Mouse (Mus musculus) MEL (cell line): ENCODE data around the gene Cgnl1. TPM values are rescaled to one million over a fixed set of nuclear protein-coding genes. Genes with fewer than 3 reads are reported as not detected.
A peak's percentile ranks its signal among the peaks of the same experiment; 100 is the strongest.

Source experiments
- DNase-seq: peaks from one replicate; pipeline ENCODE4 v3.0.0; 2011; ENCODE audit warnings: low read depth, low spot score
- H3K27ac ChIP-seq: 2 replicates; pipeline ENCODE4 v1.5.1; 2012; ENCODE audit warnings: low read depth, mild to moderate bottlenecking, control low read depth, low read length, moderate library complexity; ENCODE audit not compliant: control insufficient read depth
- H3K27me3 ChIP-seq, 2 experiments: fragments of 150-350 bp in 1 of 2; sonication (generic) in 1 of 2; 2 replicates each; pipeline ENCODE4 v1.6.1; 2012; ENCODE audit warnings: low read length in 2 of 2, mild to moderate bottlenecking in 2 of 2, improper control_type of control experiment in 1 of 2, moderate library complexity in 1 of 2; ENCODE audit not compliant: insufficient read depth in 2 of 2, control insufficient read depth in 1 of 2
- H3K36me3 ChIP-seq, 2 experiments: 2 replicates each; pipeline ENCODE4 v1.6.1; 2012 to 2014; ENCODE audit warnings: low read length in 2 of 2, improper control_type of control experiment in 1 of 2, inconsistent platforms in 1 of 2, mild to moderate bottlenecking in 1 of 2; ENCODE audit not compliant: insufficient read depth in 2 of 2, control insufficient read depth in 1 of 2
- H3K4me1 ChIP-seq, 2 experiments: fragments of 150-350 bp in 1 of 2; sonication (generic) in 1 of 2; 2 replicates each; pipeline ENCODE4 v1.6.1; 2012; ENCODE audit warnings: low read length in 2 of 2, improper control_type of control experiment in 1 of 2, mild to moderate bottlenecking in 1 of 2; ENCODE audit not compliant: insufficient read depth in 2 of 2, control insufficient read depth in 1 of 2
- H3K4me3 ChIP-seq, 2 experiments: fragments of 150-350 bp in 1 of 2; sonication (generic) in 1 of 2; 2 replicates each; pipeline ENCODE4 v1.5.1; 2012; ENCODE audit warnings: low read depth in 2 of 2, low read length in 2 of 2, mild to moderate bottlenecking in 2 of 2, moderate library complexity in 2 of 2, control low read depth in 1 of 2, improper control_type of control experiment in 1 of 2; ENCODE audit not compliant: control insufficient read depth in 1 of 2, insufficient read depth in 1 of 2
- H3K79me2 ChIP-seq: 2 replicates; pipeline ENCODE4 v1.6.1; 2012; ENCODE audit warnings: mild to moderate bottlenecking, low read length, moderate library complexity; ENCODE audit not compliant: control insufficient read depth, poor library complexity, insufficient read depth
- H3K9ac ChIP-seq: 2 replicates; pipeline ENCODE4 v1.6.1; 2012; ENCODE audit warnings: low read depth, mild to moderate bottlenecking, control low read depth, low read length, moderate library complexity; ENCODE audit not compliant: control insufficient read depth, poor library complexity, severe bottlenecking
- H3K9me3 ChIP-seq: fragments of 150-350 bp; sonication (generic); replicated peaks from 2 replicates; pipeline ENCODE4 v1.6.1; 2012; ENCODE audit warnings: mild to moderate bottlenecking, low read length, improper control_type of control experiment, moderate library complexity; ENCODE audit not compliant: insufficient read depth
- BHLHE40 ChIP-seq: IDR thresholded peaks from 2 replicates; pipeline ENCODE4 v1.6.1; 2012; ENCODE audit warnings: low read depth, mild to moderate bottlenecking, inconsistent platforms, low read length, improper control_type of control experiment, borderline replicate concordance
- CHD1 ChIP-seq: IDR thresholded peaks from 2 replicates; pipeline ENCODE4 v1.6.1; 2012; ENCODE audit warnings: low read depth, mild to moderate bottlenecking, inconsistent platforms, low read length, improper control_type of control experiment
- CHD2 ChIP-seq: IDR thresholded peaks from 2 replicates; pipeline ENCODE4 v1.6.1; 2011; ENCODE audit warnings: low read length, improper control_type of control experiment
- CTCF ChIP-seq, 3 experiments: IDR thresholded peaks in 2 of 3; conservative IDR thresholded peaks in 1 of 3; 2 replicates each; pipeline ENCODE4 v1.5.1; 2011 to 2012; ENCODE audit warnings: low read length in 3 of 3, low read depth in 2 of 3, mild to moderate bottlenecking in 2 of 3, improper control_type of control experiment in 1 of 3, inconsistent platforms in 1 of 3, mixed read lengths in 1 of 3, moderate library complexity in 1 of 3; ENCODE audit not compliant: control insufficient read depth in 1 of 3, insufficient read depth in 1 of 3, poor library complexity in 1 of 3, severe bottlenecking in 1 of 3
- ELF1 ChIP-seq: IDR thresholded peaks from 2 replicates; pipeline ENCODE4 v1.6.1; 2014; ENCODE audit warnings: low read depth, mild to moderate bottlenecking, inconsistent platforms, low read length, improper control_type of control experiment, moderate library complexity
- EP300 ChIP-seq, 2 experiments: IDR thresholded peaks; 2 replicates each; pipeline ENCODE4 v1.6.1; 2011; ENCODE audit warnings: improper control_type of control experiment in 2 of 2, low read length in 2 of 2, low read depth in 1 of 2, mild to moderate bottlenecking in 1 of 2
- GABPA ChIP-seq: IDR thresholded peaks from 2 replicates; pipeline ENCODE4 v1.6.1; 2012; ENCODE audit warnings: low read depth, mild to moderate bottlenecking, inconsistent platforms, low read length, improper control_type of control experiment, moderate library complexity
- GATA1 ChIP-seq: IDR thresholded peaks from 2 replicates; pipeline ENCODE4 v1.6.1; 2011; ENCODE audit warnings: low read depth, low read length, improper control_type of control experiment
- HCFC1 ChIP-seq: IDR thresholded peaks from 2 replicates; pipeline ENCODE4 v1.6.1; 2012; ENCODE audit warnings: low read depth, mild to moderate bottlenecking, inconsistent platforms, low read length, improper control_type of control experiment, moderate library complexity
- JUND ChIP-seq: IDR thresholded peaks from 2 replicates; pipeline ENCODE4 v1.6.1; 2011; ENCODE audit warnings: low read depth, mild to moderate bottlenecking, improper control_type of control experiment, low read length
- KAT2A ChIP-seq: conservative IDR thresholded peaks from 2 replicates; pipeline ENCODE4 v1.6.1; 2012; ENCODE audit warnings: low read depth, low read length, improper control_type of control experiment, inconsistent platforms
- MAX ChIP-seq: IDR thresholded peaks from 2 replicates; pipeline ENCODE4 v1.6.1; 2011; ENCODE audit warnings: low read length, improper control_type of control experiment
- MAZ ChIP-seq: IDR thresholded peaks from 2 replicates; pipeline ENCODE4 v1.6.1; 2012; ENCODE audit warnings: low read depth, mild to moderate bottlenecking, inconsistent platforms, low read length, improper control_type of control experiment
- MEF2A ChIP-seq: IDR thresholded peaks from 2 replicates; pipeline ENCODE4 v1.6.1; 2014; ENCODE audit warnings: low read depth, mild to moderate bottlenecking, inconsistent platforms, low read length, improper control_type of control experiment; ENCODE audit not compliant: poor library complexity, insufficient replicate concordance, severe bottlenecking; ENCODE audit errors: extremely low read depth
- MYB ChIP-seq: IDR thresholded peaks from 2 replicates; pipeline ENCODE4 v1.6.1; 2011; ENCODE audit warnings: mild to moderate bottlenecking, low read depth, low read length, improper control_type of control experiment
- NELFE ChIP-seq: IDR thresholded peaks from 2 replicates; pipeline ENCODE4 v1.6.1; 2011; ENCODE audit warnings: low read depth, low read length, improper control_type of control experiment
- POLR2A ChIP-seq, 2 experiments: IDR thresholded peaks; 2 replicates each; pipeline ENCODE4 v1.6.1; 2011 to 2012; ENCODE audit warnings: low read length in 2 of 2, mild to moderate bottlenecking in 2 of 2, control low read depth in 1 of 2, improper control_type of control experiment in 1 of 2, low read depth in 1 of 2, moderate library complexity in 1 of 2; ENCODE audit not compliant: control insufficient read depth in 1 of 2, insufficient read depth in 1 of 2, poor library complexity in 1 of 2
- POLR2AphosphoS2 ChIP-seq: IDR thresholded peaks from 2 replicates; pipeline ENCODE4 v1.6.1; 2011; ENCODE audit warnings: low read length, improper control_type of control experiment
- POLR2AphosphoS5 ChIP-seq: IDR thresholded peaks from 2 replicates; pipeline ENCODE4 v1.6.1; 2012; ENCODE audit warnings: low read depth, borderline replicate concordance, mild to moderate bottlenecking, inconsistent platforms, low read length, moderate library complexity, mixed read lengths
- RAD21 ChIP-seq: IDR thresholded peaks from 2 replicates; pipeline ENCODE4 v1.6.1; 2011; ENCODE audit warnings: mild to moderate bottlenecking, low read depth, low read length, improper control_type of control experiment
- RCOR1 ChIP-seq: IDR thresholded peaks from 2 replicates; pipeline ENCODE4 v1.6.1; 2012; ENCODE audit warnings: low read depth, mild to moderate bottlenecking, inconsistent platforms, low read length, improper control_type of control experiment
- TAL1 ChIP-seq: IDR thresholded peaks from 2 replicates; pipeline ENCODE4 v1.6.1; 2012; ENCODE audit warnings: mild to moderate bottlenecking, inconsistent platforms, low read length, moderate library complexity, mixed read lengths
- TCF12 ChIP-seq: IDR thresholded peaks from 2 replicates; pipeline ENCODE4 v1.6.1; 2014; ENCODE audit warnings: low read depth, mild to moderate bottlenecking, inconsistent platforms, low read length, improper control_type of control experiment, moderate library complexity
- USF1 ChIP-seq: IDR thresholded peaks from 2 replicates; pipeline ENCODE4 v1.6.1; 2014; ENCODE audit warnings: low read depth, mild to moderate bottlenecking, inconsistent platforms, low read length, improper control_type of control experiment, moderate library complexity
- USF2 ChIP-seq, 2 experiments: IDR thresholded peaks; 2 replicates each; pipeline ENCODE4 v1.6.1; 2011 to 2012; ENCODE audit warnings: improper control_type of control experiment in 2 of 2, low read length in 2 of 2, borderline replicate concordance in 1 of 2, inconsistent platforms in 1 of 2, low read depth in 1 of 2, mild to moderate bottlenecking in 1 of 2; ENCODE audit not compliant: insufficient read depth in 1 of 2
- ZMIZ1 ChIP-seq: IDR thresholded peaks from 2 replicates; pipeline ENCODE4 v1.6.1; 2012; ENCODE audit warnings: low read depth, mild to moderate bottlenecking, inconsistent platforms, low read length, improper control_type of control experiment, moderate library complexity
- ZNF384 ChIP-seq: IDR thresholded peaks from 2 replicates; pipeline ENCODE4 v1.6.1; 2012; ENCODE audit warnings: low read depth, mild to moderate bottlenecking, inconsistent platforms, low read length, improper control_type of control experiment
- polyA plus RNA-seq, 2 experiments: library from polyadenylated mRNA; stranded (reverse) in 1 of 2; unstranded in 1 of 2; fragments of >175 nt in 1 of 2; fragments of >200 nt in 1 of 2; gene quantifications; 2 replicates each; pipeline versions ENCODE4 v1.2.1 to v1.2.4; 2012; ENCODE audit warnings: low replicate concordance in 2 of 2, low read depth in 1 of 2; ENCODE audit not compliant: insufficient read length in 2 of 2, insufficient read depth in 1 of 2, missing spikeins in 1 of 2
- total RNA-seq: library from RNA; depleted of rRNA; stranded (reverse); fragments of 300-350 nt; gene quantifications from 2 replicates; pipeline ENCODE4 v1.2.3, GENCODE M21; 2012

Gene Cgnl1
- total and polyA plus RNA-seq, 3 experiments: 0.19 to 0.70 TPM; not detected in 1

DNA sequence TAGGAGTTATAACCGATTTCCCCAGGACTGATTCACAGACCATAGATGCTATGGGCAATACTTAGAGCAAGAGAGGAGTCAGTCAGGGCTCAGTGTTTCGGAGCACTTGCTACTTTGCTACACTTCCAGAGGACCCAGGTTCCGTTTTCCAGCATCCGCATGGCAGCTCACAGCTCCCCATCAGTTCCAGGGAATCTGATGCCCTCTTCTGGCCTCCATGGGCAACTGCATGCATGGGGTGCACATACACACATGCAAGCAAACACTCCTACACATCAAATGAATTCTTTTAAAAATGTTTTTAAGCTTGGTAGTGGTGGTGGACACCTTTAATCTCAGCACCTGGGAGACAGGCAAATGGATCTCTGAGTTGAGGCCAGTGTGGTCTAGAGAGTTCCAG lies 98.9 kb downstream of the Cgnl1 start:
- Histone ChIP-seq H3K4me1 (peaks cover 2 to 18% of the 10 kb centered on the region in 2 experiments; a peak in 3 of 4 replicates), H3K79me2 (no peaks in the 10 kb centered on the region), H3K4me3 (no peak overlapping the region)

DNA sequence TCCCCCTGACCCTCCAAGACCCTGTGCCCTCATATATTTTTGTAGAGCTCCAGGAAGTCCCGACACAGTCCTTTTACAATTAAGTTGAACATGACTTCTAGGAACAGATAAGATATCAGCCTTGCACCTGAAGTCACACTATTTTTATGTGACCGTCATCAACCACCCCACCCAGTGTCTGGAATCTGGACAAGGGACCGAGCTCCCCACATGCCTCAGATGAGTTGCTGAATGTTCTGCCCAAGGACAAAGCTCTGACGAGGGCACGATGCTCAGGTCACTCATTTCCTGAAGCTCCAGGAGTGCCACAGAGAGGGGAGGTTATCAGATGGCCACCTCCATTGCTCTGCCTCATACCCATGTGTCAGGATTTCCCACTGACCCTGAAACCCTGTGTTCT lies 100.7 kb downstream of the Cgnl1 start:
- Histone ChIP-seq H3K4me1 (peaks cover 0 to 4% of the 10 kb centered on the region in 2 experiments; a peak in 1 of 4 replicates), H3K9me3 (no peaks in the 10 kb centered on the region), H3K27ac (no peak overlapping the region), H3K36me3 (no peaks in the 10 kb centered on the region), H3K9ac (no peak overlapping the region), H3K4me3 (no peak overlapping the region), H3K79me2 (no peaks in the 10 kb centered on the region), H3K27me3 (no peaks in the 10 kb centered on the region; a peak in 1 of 4 replicates)
- TF ChIP-seq CHD1 (no peak), KAT2A (no peak), JUND (no peak), POLR2AphosphoS5 (no peak), GATA1 (no peak), GABPA (no peak), MAZ (no peak), CHD2 (no peak)
- no peak for DNase-seq

More for the DNA sequence above, 98.9 kb downstream of the Cgnl1 start:
- no peak overlapping the region for H3K9ac ChIP-seq
- TF ChIP-seq CTCF (IDR thresholded peaks at IDR 0.05 in 2 of 3, conservative IDR thresholded peaks at IDR 0.05 in 1 of 3; ENCODE audit: control insufficient read depth in 1 of 3, insufficient read depth in 1 of 3, low read depth in 2 of 3, low read length in 3 of 3, poor library complexity in 1 of 3, severe bottlenecking in 1 of 3): peak in 2 of 3 experiments; percentile 5 to 18; a peak in 3 of 6 replicates
- no peak for TF ChIP-seq JUND
- no peak for TF ChIP-seq MAZ
- no peak for TF ChIP-seq USF2 (IDR thresholded peaks at IDR 0.05; ENCODE audit: borderline replicate concordance in 1 of 2, insufficient read depth in 1 of 2, low read depth in 1 of 2, low read length in 2 of 2)
- TF ChIP-seq MAX: no peak
- no peak for TF ChIP-seq MEF2A
- no peaks in the 10 kb centered on the region; a peak in 1 of 4 replicates for H3K27me3 ChIP-seq
- no peaks in the 10 kb centered on the region for H3K9me3 ChIP-seq
- H3K36me3 ChIP-seq: peaks cover 0 to 4% of the 10 kb centered on the region in 2 experiments; a peak in 2 of 4 replicates
- H3K27ac ChIP-seq: no peak overlapping the region
- DNase-seq: no peak

DNA sequence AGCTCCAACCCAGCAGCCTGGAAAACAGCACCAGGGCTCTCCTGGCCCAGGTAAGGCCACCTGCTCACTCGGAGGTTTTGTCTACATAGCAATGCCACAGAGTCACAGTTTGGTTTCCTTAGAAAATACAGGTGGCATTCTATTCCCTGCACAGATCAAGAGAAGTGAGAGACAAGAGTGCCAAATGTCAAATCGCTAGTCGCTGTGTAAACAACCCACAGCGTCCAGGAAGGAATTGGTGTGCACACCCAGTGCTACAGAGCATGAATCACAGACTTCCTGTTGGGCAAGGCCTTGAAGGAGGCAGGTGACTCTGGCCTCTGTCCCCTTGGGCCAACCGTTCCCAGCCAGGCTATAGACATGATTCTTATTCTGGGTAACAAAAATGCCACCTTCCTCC lies 103.8 kb downstream of the Cgnl1 start:
- Histone ChIP-seq H3K4me1 (peaks cover 0 to 4% of the 10 kb centered on the region in 2 experiments; a peak in 1 of 4 replicates), H3K27ac (no peak overlapping the region)
- DNase-seq: no peak
- TF ChIP-seq POLR2A (IDR thresholded peaks at IDR 0.05; ENCODE audit: control insufficient read depth in 1 of 2, insufficient read depth in 1 of 2, low read depth in 1 of 2, low read length in 2 of 2, poor library complexity in 1 of 2): no peak
- no peak for TF ChIP-seq RCOR1
- TF ChIP-seq MYB: no peak
- TF ChIP-seq ZNF384: no peak
- no peak for TF ChIP-seq POLR2AphosphoS2
- TF ChIP-seq HCFC1: no peak
- TF ChIP-seq NELFE: no peak
- no peak for TF ChIP-seq MAX
- TF ChIP-seq EP300 (IDR thresholded peaks at IDR 0.05; ENCODE audit: low read depth in 1 of 2, low read length in 2 of 2): no peak
- TF ChIP-seq ELF1: no peak
- no peak for TF ChIP-seq USF1
- no peak for TF ChIP-seq RAD21
- TF ChIP-seq TAL1: no peak
- TF ChIP-seq BHLHE40: no peak
- TF ChIP-seq CHD2: no peak
- TF ChIP-seq TCF12: no peak
- no peak for TF ChIP-seq ZMIZ1

More for the DNA sequence above, 103.8 kb downstream of the Cgnl1 start:
- Histone ChIP-seq H3K9ac (no peak overlapping the region), H3K4me3 (no peak overlapping the region), H3K79me2 (no peaks in the 10 kb centered on the region), H3K36me3 (no peaks in the 10 kb centered on the region), H3K9me3 (no peaks in the 10 kb centered on the region), H3K27me3 (no peaks in the 10 kb centered on the region; a peak in 1 of 4 replicates)
